Mouse (Mus musculus) heart, adult 8-10 months (tissue): ENCODE measurements around the gene Msx3. TPM values are rescaled to one million over a fixed set of nuclear protein-coding genes. Genes with fewer than 3 reads are reported as not detected.

ENCODE experiments used
- total RNA-seq, 4 experiments: library from RNA; stranded (reverse); gene quantifications; 2 replicates each; pipeline ENCODE4 v1.2.4; 2022

Gene Msx3
- total RNA-seq, 4 experiments from 2014 or later, result not detected

Other genes starting within 250 kb of the Msx3 start
- gene Adgra1, start 214.9 kb downstream of the Msx3 start, total RNA-seq, result under 1 TPM in 2 of 4 experiments, not detected in 2; 0.06 to 0.09 TPM
- under 1 TPM in 1 of 4 experiments, not detected in 3; 0.06 TPM for gene Kndc1, start 154.4 kb downstream of the Msx3 start, total RNA-seq
- gene Utf1, start 105.3 kb downstream of the Msx3 start, total RNA-seq, result not detected
- gene 6430531B16Rik, start 70.3 kb downstream of the Msx3 start, total RNA-seq, result not detected
- 1 to 10 TPM in 2 of 4 experiments, under 1 TPM in 2; 0.25 to 1.8 (median 0.95) TPM for gene Adam8, start 56.5 kb downstream of the Msx3 start, total RNA-seq
- gene Zfp511, start 12.7 kb downstream of the Msx3 start, total RNA-seq, result 10 to 100 TPM in 2 of 4 experiments, 1 to 10 TPM in 2; 7.7 to 11.8 (median 10.7) TPM
- gene Tubgcp2, start 12.4 kb downstream of the Msx3 start, total RNA-seq, result 10 to 100 TPM; 32.6 to 37.0 (median 34.9) TPM
- gene Caly, start 33.5 kb upstream of the Msx3 start, total RNA-seq, result under 1 TPM in 3 of 4 experiments, not detected in 1; 0.25 to 0.50 (median 0.30) TPM
- not detected for gene Prap1, start 44.3 kb upstream of the Msx3 start, total RNA-seq
- gene Fuom, start 53.4 kb upstream of the Msx3 start, total RNA-seq, result 10 to 100 TPM; 65.8 to 83.2 (median 76.9) TPM
- 1 to 10 TPM; 2.2 to 4.0 (median 2.6) TPM for gene Paox, start 66.7 kb upstream of the Msx3 start, total RNA-seq
- gene Echs1, start 67.4 kb upstream of the Msx3 start, total RNA-seq, result 100 to 1,000 TPM; 476 to 541 (median 510) TPM
- 10 to 100 TPM; 24.2 to 32.4 (median 29.3) TPM for gene Mtg1, start 88.5 kb upstream of the Msx3 start, total RNA-seq
- gene Sprn, start 105.8 kb upstream of the Msx3 start, total RNA-seq, result 1 to 10 TPM in 1 of 4 experiments, under 1 TPM in 3; 0.23 to 1.2 (median 0.64) TPM
- not detected for gene Olfr522, start 115.7 kb upstream of the Msx3 start, total RNA-seq
- gene Olfr523, start 124.1 kb upstream of the Msx3 start, total RNA-seq, result not detected
- not detected for gene Olfr524, start 156.9 kb upstream of the Msx3 start, total RNA-seq
- gene Cd163l1, start 169.2 kb upstream of the Msx3 start, total RNA-seq, result not detected
- not detected for gene 5830411N06Rik, start 198.2 kb upstream of the Msx3 start, total RNA-seq